Mouse (Mus musculus): Measurements from ENCODE around the gene Cfap97. TPM values are rescaled to one million over a fixed set of nuclear protein-coding genes. Genes with fewer than 3 reads are reported as not detected.

Gene Cfap97
- polyA plus RNA-seq, 1 experiment from 2014 or later: 23.7 TPM

DNA sequence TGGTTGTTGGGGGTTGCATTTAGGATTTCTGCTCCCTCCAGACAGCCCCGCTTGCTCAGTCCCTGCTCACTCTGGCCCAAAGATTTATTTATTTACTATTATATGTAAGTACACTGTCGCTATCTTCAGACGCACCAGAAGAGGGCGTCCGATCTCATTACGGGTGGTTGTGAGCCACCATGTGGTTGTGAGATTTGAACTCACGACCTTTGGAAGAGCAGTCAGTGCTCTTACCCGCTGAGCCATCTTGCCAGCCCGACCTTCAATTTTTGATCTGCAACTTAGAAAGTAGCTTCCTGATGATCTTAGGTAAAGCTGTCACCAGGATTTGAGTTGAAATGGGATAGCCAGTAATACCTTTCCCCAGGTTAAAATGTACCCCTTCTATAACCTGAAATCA lies 1.8 kb upstream of the Cfap97 start:
- Histone ChIP-seq H3K4me1 (ENCODE audit: control insufficient read depth, insufficient read depth, low read depth, low read length) (peaks cover 21% of the 10 kb centered on the region), H3K4me2 (ENCODE audit: low read length) (peak overlapping the region; percentile 29; the same call in 1 of the 2 replicates), H3K4me3 (ENCODE audit: low read length) (no peak overlapping the region), H3K27ac (ENCODE audit: low read depth, low read length) (no peak overlapping the region), H3K9me3 (ENCODE audit: control insufficient read depth, low read length) (no peaks in the 10 kb centered on the region), H3K27me3 (replicated peaks; ENCODE audit: control insufficient read depth, insufficient read depth, low read length) (peaks cover 2% of the 10 kb centered on the region), H3K9ac (ENCODE audit: low read depth, low read length) (no peak overlapping the region), H3K36me3 (ENCODE audit: control insufficient read depth, insufficient read depth, low read length) (no peaks in the 10 kb centered on the region)
- no peak for ATAC-seq
- WGBS: 85% methylated on average over 9 of the region's 9 CpGs

DNA sequence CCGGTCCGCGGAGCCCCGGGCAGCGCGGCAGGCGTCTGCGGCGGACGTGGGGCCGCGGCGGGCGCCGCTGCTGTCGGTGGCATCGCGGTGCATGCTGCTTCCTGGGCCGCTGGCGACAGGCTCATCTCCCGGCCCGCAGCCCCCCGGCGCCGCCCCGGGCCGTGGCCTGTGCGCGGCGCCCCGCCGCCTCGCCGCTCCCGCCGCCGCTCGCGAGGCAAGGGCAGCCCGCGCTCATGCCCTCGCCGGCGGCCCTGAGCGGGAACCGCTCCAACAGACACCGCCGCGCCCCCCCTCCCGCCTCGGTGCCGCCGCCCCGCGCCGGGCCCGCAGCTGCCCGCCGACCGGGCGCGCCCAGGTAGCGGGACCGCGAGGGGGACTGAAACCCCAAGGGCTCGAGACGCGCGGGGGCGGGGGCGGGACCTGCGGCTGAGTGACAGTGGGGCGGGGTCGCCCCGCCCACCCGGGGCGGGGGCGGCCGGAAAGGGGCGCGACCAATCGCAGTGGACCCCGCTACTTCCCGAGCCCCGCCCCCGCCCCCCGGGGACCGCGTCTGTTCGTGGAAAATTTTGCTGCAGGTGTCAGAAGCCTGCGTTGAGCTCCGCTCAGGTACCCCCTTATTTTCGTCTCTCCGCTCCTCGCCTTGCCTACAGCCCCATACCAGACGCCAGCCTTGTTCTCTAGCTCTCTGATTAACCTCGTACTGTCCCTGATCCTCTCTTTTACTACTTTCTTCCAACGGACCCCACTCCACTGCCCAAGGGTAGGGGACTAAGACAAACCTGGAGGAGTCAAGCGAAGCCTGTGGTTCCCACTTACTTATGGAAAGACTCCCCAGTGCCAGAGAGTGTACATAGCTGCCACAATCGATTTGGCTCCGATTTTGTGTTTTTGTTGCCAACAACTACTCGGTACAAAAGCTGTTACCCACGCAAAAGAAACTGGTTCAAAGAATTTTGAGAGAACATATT lies 777 bp downstream of the Cfap97 start, which contains the start of gene Snx25:
TSS of gene Snx25 (minus strand) at position 96 of the 968 bp plus-strand sequence.
- peak within 1 kb of the TSS; percentile 77 for H3K4me2 ChIP-seq (ENCODE audit: low read length)
- no peaks in the 10 kb centered on the region for H3K9me3 ChIP-seq (ENCODE audit: control insufficient read depth, low read length)
- peak within 1 kb of the TSS; percentile 91 for H3K9ac ChIP-seq (ENCODE audit: low read depth, low read length)
- ATAC-seq: peak; percentile 89
- peaks cover 16% of the 10 kb centered on the region for H3K4me1 ChIP-seq (ENCODE audit: control insufficient read depth, insufficient read depth, low read depth, low read length)
- H3K4me3 ChIP-seq (ENCODE audit: low read length): peak within 1 kb of the TSS; percentile 90
- WGBS: 3% methylated on average over 75 of the region's 103 CpGs
- peak within 1 kb of the TSS; percentile 87 for H3K27ac ChIP-seq (ENCODE audit: low read depth, low read length)
- no peaks in the 10 kb centered on the region for H3K36me3 ChIP-seq (ENCODE audit: control insufficient read depth, insufficient read depth, low read length)
- peaks cover 2% of the 10 kb centered on the region for H3K27me3 ChIP-seq (replicated peaks; ENCODE audit: control insufficient read depth, insufficient read depth, low read length)

DNA sequence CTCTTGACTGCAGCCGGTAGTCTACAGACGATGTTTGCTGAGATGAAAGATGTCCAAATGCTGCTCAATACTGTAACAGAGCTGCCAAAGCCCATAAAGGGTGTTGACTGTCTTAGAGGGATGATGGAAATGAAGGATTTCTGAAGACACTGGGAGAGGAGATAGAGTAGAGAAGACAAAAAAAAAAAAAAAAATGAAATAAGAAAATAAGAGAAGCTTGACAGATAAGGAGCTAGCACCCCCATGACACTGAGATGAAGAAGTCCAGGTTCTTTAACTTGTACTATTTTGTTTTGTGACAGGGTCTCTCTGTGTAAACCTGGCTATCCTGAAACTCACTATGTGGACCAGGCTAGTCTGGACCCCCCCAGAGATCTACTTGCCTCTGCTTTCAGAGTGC lies 1.5 kb downstream of the Cfap97 start:
- 21% methylated on average over 2 of the region's 2 CpGs for WGBS
- peak overlapping the region; percentile 90; the same call in 1 of the 2 replicates for H3K4me3 ChIP-seq (ENCODE audit: low read length)
- no peak overlapping the region for H3K9ac ChIP-seq (ENCODE audit: low read depth, low read length)
- no peaks in the 10 kb centered on the region for H3K9me3 ChIP-seq (ENCODE audit: control insufficient read depth, low read length)
- H3K27me3 ChIP-seq (replicated peaks; ENCODE audit: control insufficient read depth, insufficient read depth, low read length): peaks cover 2% of the 10 kb centered on the region
- H3K4me1 ChIP-seq (ENCODE audit: control insufficient read depth, insufficient read depth, low read depth, low read length): peaks cover 16% of the 10 kb centered on the region
- ATAC-seq: no peak
- H3K4me2 ChIP-seq (ENCODE audit: low read length): peak overlapping the region; percentile 77
- H3K36me3 ChIP-seq (ENCODE audit: control insufficient read depth, insufficient read depth, low read length): no peaks in the 10 kb centered on the region
- H3K27ac ChIP-seq (ENCODE audit: low read depth, low read length): no peak overlapping the region

DNA sequence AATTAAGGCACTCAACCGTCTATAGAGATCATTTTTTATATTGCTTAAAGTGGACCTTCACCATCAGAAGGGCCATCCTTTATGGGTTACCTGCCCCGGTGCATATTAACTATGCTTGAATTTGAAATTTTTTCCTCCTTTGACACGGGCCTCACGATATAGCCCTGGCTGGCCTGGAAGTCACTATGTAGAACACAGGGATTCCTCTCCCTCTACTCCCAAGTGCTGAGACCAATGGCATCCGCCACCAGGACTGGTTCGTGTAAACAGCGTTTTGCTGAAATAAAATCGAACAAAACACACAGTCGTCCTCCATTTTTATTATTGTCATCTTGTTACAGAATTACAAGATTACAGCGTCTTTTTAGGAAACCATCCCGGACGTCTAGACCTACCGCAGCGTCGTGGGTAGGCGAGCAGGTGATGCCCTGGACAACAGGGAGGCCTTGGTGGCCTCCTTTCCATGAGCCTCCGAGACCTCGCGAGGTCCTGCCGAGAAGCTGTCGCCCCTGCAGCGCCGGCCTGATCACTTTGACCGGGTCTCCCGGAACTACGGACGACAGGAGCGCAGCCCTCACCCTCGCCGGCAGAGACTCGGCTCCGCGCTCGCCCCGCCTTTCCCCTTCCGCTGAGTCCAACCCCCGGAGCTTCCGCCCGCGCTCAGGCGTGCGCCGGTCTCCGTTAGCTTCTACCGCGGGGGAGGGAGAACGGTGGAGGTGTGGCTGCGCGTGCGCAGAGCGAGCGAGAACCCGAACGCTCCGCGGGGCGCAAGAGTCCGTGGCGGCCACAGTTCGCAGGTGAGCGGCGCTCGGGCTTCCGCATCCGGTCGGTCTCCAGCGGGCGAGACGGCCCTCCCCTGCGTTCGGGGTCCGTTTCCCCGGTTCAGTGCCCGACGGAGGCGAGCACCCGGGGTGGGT lies 11.6 kb downstream of the Cfap97 start:
- no peaks in the 10 kb centered on the region for H3K36me3 ChIP-seq (ENCODE audit: control insufficient read depth, insufficient read depth, low read length)
- WGBS: 2% methylated on average over 57 of the region's 77 CpGs
- H3K4me2 ChIP-seq (ENCODE audit: low read length): peak overlapping the region; percentile 76
- H3K4me3 ChIP-seq (ENCODE audit: low read length): peak overlapping the region; percentile 75
- H3K4me1 ChIP-seq (ENCODE audit: control insufficient read depth, insufficient read depth, low read depth, low read length): peaks cover 7% of the 10 kb centered on the region
- no peaks in the 10 kb centered on the region for H3K9me3 ChIP-seq (ENCODE audit: control insufficient read depth, low read length)
- no peaks in the 10 kb centered on the region for H3K27me3 ChIP-seq (replicated peaks; ENCODE audit: control insufficient read depth, insufficient read depth, low read length)
- peak; percentile 99 for ATAC-seq
- H3K27ac ChIP-seq (ENCODE audit: low read depth, low read length): peak overlapping the region; percentile 90
- peak overlapping the region; percentile 93 for H3K9ac ChIP-seq (ENCODE audit: low read depth, low read length)

DNA sequence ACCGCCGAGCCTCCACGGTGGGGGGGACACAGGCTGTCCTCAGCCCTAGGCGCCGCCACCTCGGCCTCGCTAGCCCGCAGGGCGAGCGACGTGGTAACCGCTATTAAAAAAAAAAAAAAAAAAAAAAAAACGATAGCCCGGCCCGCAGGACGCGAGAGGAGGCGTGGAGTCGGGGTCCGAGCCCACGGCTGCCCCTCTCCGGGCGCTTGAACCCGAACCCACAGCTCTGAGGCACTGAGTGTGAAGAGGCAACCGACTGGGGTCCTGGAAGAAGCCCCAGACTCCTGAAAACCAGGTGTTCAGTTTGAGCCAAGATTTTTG lies 12.3 kb downstream of the Cfap97 start:
- peak overlapping the region; percentile 76 for H3K4me2 ChIP-seq (ENCODE audit: low read length)
- peak; percentile 19 for ATAC-seq
- peak overlapping the region; percentile 75 for H3K4me3 ChIP-seq (ENCODE audit: low read length)
- H3K9me3 ChIP-seq (ENCODE audit: control insufficient read depth, low read length): no peaks in the 10 kb centered on the region
- no peaks in the 10 kb centered on the region for H3K27me3 ChIP-seq (replicated peaks; ENCODE audit: control insufficient read depth, insufficient read depth, low read length)
- H3K9ac ChIP-seq (ENCODE audit: low read depth, low read length): peak overlapping the region; percentile 93
- no peaks in the 10 kb centered on the region for H3K36me3 ChIP-seq (ENCODE audit: control insufficient read depth, insufficient read depth, low read length)
- peaks cover 7% of the 10 kb centered on the region for H3K4me1 ChIP-seq (ENCODE audit: control insufficient read depth, insufficient read depth, low read depth, low read length)
- 2% methylated on average over 24 of the region's 25 CpGs for WGBS
- H3K27ac ChIP-seq (ENCODE audit: low read depth, low read length): peak overlapping the region; percentile 90

DNA sequence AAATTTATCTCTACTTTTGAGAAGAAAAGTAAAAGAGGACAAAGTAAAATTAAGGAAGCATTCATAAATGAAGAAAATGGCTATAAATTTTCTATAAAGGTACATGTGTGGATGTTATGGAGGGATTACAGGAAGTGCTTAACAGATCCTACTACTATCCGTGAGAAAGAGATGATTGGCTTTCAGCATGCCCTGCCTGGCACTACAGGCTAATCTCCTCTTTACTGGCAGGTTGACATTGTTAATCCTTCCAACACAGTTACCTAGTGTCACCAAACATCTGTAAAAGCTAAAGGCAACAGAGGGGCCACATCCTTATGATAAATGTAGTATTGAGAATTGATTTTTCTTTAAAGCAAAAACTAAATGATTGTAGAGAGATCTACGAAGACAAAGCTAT lies 22.1 kb downstream of the Cfap97 start:
- H3K4me2 ChIP-seq (ENCODE audit: low read length): no peak overlapping the region
- ATAC-seq: no peak
- H3K36me3 ChIP-seq (ENCODE audit: control insufficient read depth, insufficient read depth, low read length): peaks cover 20% of the 10 kb centered on the region
- no peaks in the 10 kb centered on the region for H3K27me3 ChIP-seq (replicated peaks; ENCODE audit: control insufficient read depth, insufficient read depth, low read length)
- no peak overlapping the region for H3K27ac ChIP-seq (ENCODE audit: low read depth, low read length)
- H3K4me3 ChIP-seq (ENCODE audit: low read length): no peak overlapping the region
- WGBS: 85% methylated on average over 2 of the region's 2 CpGs
- no peak overlapping the region for H3K9ac ChIP-seq (ENCODE audit: low read depth, low read length)
- H3K9me3 ChIP-seq (ENCODE audit: control insufficient read depth, low read length): no peaks in the 10 kb centered on the region
- no peaks in the 10 kb centered on the region for H3K4me1 ChIP-seq (ENCODE audit: control insufficient read depth, insufficient read depth, low read depth, low read length)

DNA sequence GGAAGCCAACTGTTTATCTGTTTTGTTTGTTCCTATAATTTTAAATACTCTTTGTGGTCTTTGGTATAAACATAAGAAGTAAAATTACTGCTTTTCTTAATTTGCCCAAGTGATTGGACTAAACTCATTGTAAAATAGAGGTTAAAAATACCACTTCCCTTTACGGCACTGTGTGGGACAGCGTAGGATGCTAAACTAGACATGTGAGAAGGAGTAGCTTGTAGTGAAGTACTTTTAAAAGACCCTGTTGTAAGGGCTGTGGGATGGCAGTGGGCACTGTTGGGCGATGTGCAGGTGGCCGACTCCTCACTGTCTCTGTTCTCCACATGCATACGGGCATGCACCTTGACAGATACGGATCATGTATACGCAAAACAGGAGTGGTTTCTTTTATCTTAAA lies 28.6 kb downstream of the Cfap97 start:
- Histone ChIP-seq H3K4me1 (ENCODE audit: control insufficient read depth, insufficient read depth, low read depth, low read length) (no peaks in the 10 kb centered on the region), H3K36me3 (ENCODE audit: control insufficient read depth, insufficient read depth, low read length) (peaks cover 6% of the 10 kb centered on the region; the same call in 1 of the 2 replicates), H3K9ac (ENCODE audit: low read depth, low read length) (no peak overlapping the region), H3K27me3 (replicated peaks; ENCODE audit: control insufficient read depth, insufficient read depth, low read length) (no peaks in the 10 kb centered on the region), H3K27ac (ENCODE audit: low read depth, low read length) (no peak overlapping the region), H3K9me3 (ENCODE audit: control insufficient read depth, low read length) (no peaks in the 10 kb centered on the region), H3K4me2 (ENCODE audit: low read length) (no peak overlapping the region), H3K4me3 (ENCODE audit: low read length) (no peak overlapping the region)
- ATAC-seq: no peak
- 95% methylated on average over 7 of the region's 7 CpGs for WGBS

DNA sequence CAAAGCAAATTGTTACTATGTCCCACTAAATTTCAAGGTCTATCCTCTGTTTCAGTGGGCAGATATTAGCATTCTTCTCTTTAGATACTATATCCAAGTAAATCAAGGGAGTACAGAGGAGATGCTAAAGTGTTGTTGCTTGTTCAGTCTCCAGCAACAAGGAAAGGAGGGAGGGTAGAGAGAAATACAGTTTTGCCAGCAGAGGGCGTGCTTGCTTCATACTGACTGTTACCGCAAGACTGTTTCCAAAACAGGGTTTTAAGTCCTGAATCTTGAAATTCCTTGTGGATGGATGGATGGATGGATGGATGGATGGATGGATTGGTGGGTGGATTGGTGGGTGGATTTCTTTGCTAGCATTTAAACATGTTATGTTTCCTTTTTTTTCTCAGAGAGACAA lies 33.8 kb downstream of the Cfap97 start:
- ATAC-seq: no peak
- Histone ChIP-seq H3K4me3 (ENCODE audit: low read length) (no peak overlapping the region), H3K36me3 (ENCODE audit: control insufficient read depth, insufficient read depth, low read length) (0 out of 2 replicates have a peak, but pooled peaks cover 2% of the 10 kb centered on the region), H3K4me1 (ENCODE audit: control insufficient read depth, insufficient read depth, low read depth, low read length) (no peaks in the 10 kb centered on the region), H3K27ac (ENCODE audit: low read depth, low read length) (no peak overlapping the region), H3K4me2 (ENCODE audit: low read length) (no peak overlapping the region), H3K9me3 (ENCODE audit: control insufficient read depth, low read length) (no peaks in the 10 kb centered on the region), H3K9ac (ENCODE audit: low read depth, low read length) (no peak overlapping the region), H3K27me3 (replicated peaks; ENCODE audit: control insufficient read depth, insufficient read depth, low read length) (no peaks in the 10 kb centered on the region)
- WGBS: 6% methylated on average over 2 of the region's 2 CpGs

DNA sequence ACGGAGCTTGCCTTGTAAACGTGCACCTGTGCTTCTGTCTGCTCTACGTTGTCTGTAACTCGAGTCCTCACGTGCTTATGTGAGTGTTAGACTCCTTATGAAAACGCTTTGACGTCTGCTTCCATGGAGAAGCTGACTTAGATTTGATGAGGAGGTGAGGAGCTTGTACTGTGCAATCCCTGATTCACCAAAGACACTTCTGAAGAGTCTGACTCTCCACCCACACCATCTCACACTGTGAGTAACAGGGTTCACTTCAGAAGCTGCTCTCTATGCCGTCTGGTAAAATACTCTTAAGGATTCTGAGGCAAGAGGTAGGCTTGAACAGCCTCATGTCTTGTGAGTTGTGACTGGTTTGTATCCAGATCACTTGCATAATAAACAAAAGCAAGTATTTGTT lies 41.5 kb downstream of the Cfap97 start:
- H3K9me3 ChIP-seq (ENCODE audit: control insufficient read depth, low read length): no peaks in the 10 kb centered on the region
- no peaks in the 10 kb centered on the region for H3K4me1 ChIP-seq (ENCODE audit: control insufficient read depth, insufficient read depth, low read depth, low read length)
- 87% methylated on average over 8 of the region's 8 CpGs for whole genome bisulfite sequencing
- no peak overlapping the region for H3K4me2 ChIP-seq (ENCODE audit: low read length)
- no peaks in the 10 kb centered on the region for H3K27me3 ChIP-seq (replicated peaks; ENCODE audit: control insufficient read depth, insufficient read depth, low read length)
- H3K4me3 ChIP-seq (ENCODE audit: low read length): no peak overlapping the region
- H3K9ac ChIP-seq (ENCODE audit: low read depth, low read length): no peak overlapping the region
- no peak overlapping the region for H3K27ac ChIP-seq (ENCODE audit: low read depth, low read length)
- H3K36me3 ChIP-seq (ENCODE audit: control insufficient read depth, insufficient read depth, low read length): peaks cover 10% of the 10 kb centered on the region
- ATAC-seq: no peak

All from hindbrain, embryonic 16.5 days (tissue).